Mouse (Mus musculus): ENCODE results near the gene Cdh7.

The Cdh7 gene

GRCm38 (mm10) chr1:109982064-109982808, at the start of gene Cdh7:
Gene Cdh7, plus strand, starts transcription at chr1:109982431.
- no peak for DNase-seq (ENCODE audit: low spot score in 2 of 2)

GRCm38 (mm10) chr1:109932674-109933073, 49.6 kb upstream of the Cdh7 start:
- DNase-seq (ENCODE audit: low spot score in 2 of 2), result no peak

DNA sequence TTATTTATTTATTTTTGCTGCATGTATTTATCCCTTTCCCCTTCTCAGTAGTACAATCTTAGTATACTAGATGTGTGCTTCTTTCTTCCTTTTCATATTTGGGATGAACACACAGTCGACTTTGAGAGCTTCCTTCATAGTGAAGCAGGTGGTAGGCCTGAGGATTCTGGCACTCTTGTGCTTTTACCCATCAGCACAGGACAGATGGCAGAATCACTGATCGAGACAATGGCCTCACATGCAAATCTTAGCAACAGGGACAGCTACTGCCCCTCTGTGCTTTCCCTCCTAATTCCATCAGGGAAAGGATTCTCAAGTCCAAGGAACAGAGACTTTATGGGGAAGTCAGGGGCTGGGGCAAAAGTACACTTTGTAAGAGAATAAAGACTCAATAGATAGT, 33.7 kb upstream of the Cdh7 start:
- DNase-seq (ENCODE audit: low spot score in 2 of 2), result no peak

DNA sequence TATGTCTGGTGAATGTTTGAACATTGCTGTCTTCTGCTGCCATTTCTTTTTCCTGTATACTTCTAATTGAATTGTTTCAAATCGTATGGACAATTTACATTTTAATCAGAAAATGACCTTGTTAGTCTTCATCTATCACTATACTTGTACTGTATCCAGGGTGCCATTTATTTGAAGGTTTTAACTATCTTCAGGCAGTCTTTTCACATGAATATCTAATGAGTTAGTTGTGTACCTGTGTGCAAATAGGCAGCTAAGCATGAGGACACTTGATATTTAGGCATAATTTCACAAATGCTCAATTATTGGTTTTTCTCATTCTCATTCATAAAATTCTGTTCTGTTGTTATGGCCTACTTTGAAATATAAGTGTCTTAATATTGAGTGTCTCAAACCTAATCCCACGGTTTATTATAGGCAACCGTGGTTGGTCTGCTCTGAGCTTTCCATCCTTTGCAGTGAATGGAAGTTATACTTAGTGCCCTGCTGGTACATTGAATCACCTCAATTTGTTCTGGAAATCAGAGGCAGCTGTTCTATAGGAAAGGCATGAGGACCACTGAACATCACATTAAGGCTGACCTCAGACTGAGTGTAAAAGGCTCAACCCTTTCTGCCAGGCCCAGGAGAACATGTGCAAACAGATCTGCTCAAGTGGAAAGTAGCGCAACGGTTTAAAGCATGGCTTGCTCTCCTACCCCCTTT, 10.4 kb upstream of the Cdh7 start:
- DNase-seq (ENCODE audit: low spot score in 2 of 2), result no peak

GRCm38 (mm10) chr1:109972426-109973015, 9.7 kb upstream of the Cdh7 start:
- no peak for DNase-seq (ENCODE audit: low spot score in 2 of 2)

GRCm38 (mm10) chr1:109982809-109983536, 742 bp downstream of the Cdh7 start:
- no peak for DNase-seq (ENCODE audit: low spot score in 2 of 2)

DNA sequence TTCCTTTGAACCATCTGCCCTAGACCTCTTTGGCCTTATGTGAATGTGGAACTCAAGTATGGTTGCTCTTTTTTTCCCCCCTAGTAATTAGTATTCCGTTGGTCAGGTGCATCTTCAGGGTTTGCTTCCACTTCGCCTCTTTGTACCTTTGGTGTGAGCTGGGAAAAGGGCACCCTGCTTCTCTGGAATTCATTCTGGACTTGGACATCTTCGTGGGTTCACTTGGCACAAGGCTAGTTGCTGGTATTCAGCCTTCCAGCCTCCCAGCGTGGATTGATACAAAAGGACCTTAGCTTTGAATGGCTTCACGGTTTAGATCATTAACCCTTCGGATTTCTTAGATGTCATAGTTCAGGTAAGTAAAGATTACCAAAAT, 1.3 kb downstream of the Cdh7 start:
- DNase-seq (ENCODE audit: low spot score in 2 of 2), result no peak

GRCm38 (mm10) chr1:109984776-109985175, 2.5 kb downstream of the Cdh7 start:
- DNase-seq (ENCODE audit: low spot score in 2 of 2), result no peak

DNA sequence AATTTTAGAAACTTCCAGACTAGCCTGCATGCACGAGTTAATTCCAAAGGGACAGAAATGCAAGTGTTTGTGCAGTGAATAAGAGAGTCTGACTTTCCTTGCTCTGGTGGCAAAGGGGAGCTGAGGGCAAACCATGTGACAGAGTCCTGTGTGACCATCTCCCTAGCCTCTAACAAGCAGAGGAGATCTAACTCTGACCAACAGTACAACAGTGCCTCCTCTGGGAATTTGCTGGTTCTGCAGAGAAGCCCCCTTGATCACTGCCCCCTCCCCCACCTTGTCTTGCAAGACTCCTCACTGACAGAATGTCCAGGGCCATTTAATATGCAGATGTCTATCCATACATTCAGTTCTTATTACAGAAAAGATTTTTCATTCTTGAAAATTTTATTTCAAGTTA, 3.2 kb downstream of the Cdh7 start:
- no peak for DNase-seq (ENCODE audit: low spot score in 2 of 2)

- no peak for DNase-seq (ENCODE audit: low spot score in 2 of 2)
These were observed 7.3 kb downstream of the Cdh7 start for GRCm38 (mm10) chr1:109989541-109989940.

GRCm38 (mm10) chr1:109993906-109994305, 11.7 kb downstream of the Cdh7 start:
- DNase-seq (ENCODE audit: low spot score in 2 of 2), result no peak

GRCm38 (mm10) chr1:110004451-110004850, 22.2 kb downstream of the Cdh7 start:
- no peak for DNase-seq (ENCODE audit: low spot score in 2 of 2)

GRCm38 (mm10) chr1:110005038-110005437, 22.8 kb downstream of the Cdh7 start:
- DNase-seq (ENCODE audit: low spot score in 2 of 2), result no peak

DNA sequence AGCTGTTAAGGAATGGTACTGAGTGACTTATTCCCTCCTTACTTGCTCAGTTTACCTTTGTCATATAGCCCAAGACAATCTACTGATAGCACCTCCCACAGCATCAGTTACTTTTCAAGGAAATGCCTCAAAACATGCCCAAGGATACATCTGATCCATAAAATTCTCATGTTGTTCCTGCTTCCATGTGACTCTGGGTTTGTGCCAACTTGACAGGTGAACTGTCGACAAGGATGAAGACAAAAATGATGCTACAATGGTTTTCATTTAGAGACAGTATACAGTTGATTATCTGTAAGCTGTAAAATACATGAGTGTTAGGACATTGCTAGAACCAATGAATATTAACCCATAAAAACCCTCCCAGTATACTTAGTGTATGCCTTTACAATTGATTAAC, 29.9 kb downstream of the Cdh7 start:
- DNase-seq (ENCODE audit: low spot score in 2 of 2), result no peak

DNA sequence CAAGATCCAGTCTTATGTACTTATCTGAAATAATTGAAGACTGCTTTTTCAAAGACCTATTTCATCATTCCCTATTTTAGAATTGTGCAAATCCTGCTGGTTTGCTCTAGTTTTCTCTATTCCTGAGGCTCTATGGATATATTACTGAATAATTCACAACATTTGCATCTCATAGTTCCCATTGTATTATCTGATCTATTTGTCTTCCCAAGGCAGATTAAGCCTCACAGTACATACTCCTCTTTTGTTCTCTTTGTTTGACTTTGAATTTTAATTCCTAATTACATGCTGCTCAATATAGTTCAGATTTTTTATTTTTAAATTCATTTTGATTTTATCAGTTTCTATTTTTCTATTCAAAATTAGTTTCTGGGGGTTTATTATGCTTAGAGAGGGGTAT, 74.1 kb downstream of the Cdh7 start:
- no peak for DNase-seq (ENCODE audit: low spot score in 2 of 2)

- DNase-seq (ENCODE audit: low spot score in 2 of 2), result no peak
These were observed 85.2 kb downstream of the Cdh7 start for GRCm38 (mm10) chr1:110067405-110067804.

DNA sequence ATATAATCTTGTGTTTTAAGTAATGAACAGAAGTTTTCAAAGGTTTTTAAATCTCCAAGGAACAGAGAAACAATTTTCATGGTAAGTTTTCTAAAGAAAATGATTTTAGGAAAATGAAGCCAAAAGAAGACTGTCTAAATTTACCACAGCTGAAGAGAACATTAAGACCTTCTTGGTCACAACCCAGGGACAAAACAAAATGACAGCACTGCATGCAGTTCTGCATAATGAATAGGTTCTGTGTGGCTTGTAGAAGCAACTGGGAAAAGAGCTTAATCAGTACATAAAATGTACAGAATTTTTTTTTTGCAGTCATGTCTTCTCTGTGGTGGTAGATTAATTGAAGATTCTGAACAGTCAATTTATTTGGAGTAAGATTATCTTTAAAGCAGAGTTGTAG, 96.2 kb downstream of the Cdh7 start:
- no peak for DNase-seq (ENCODE audit: low spot score in 2 of 2)

DNA sequence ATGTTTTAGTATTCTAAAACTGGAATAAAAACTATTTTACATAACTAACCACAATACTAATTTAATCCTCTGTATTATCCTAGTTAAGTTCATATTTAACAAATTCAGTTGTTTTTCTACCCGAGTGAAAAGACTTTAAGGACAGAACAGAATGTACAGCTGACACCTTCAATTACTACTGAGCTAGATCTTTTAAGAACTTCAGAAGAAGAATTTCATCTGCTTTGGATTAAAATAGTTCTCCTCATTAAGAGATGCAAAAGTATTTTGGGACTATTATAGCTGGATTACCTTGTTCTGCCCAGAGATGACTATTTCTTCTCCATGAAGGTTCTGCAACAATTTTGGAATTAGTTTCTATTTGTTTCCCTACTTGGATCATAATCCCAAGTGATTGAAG, 135.8 kb downstream of the Cdh7 start:
- DNase-seq (ENCODE audit: low spot score in 2 of 2), result no peak

- no peak for DNase-seq (ENCODE audit: low spot score in 2 of 2)
These were observed 136.6 kb downstream of the Cdh7 start for GRCm38 (mm10) chr1:110118862-110119261.

GRCm38 (mm10) chr1:110171459-110171858, 189.2 kb downstream of the Cdh7 start:
- peak in 1 of 2 experiments; percentile 10 for DNase-seq (ENCODE audit: low spot score in 2 of 2)
